21 mouse cellular contexts compared by ENCODE assay signal in the genomic region with DNA sequence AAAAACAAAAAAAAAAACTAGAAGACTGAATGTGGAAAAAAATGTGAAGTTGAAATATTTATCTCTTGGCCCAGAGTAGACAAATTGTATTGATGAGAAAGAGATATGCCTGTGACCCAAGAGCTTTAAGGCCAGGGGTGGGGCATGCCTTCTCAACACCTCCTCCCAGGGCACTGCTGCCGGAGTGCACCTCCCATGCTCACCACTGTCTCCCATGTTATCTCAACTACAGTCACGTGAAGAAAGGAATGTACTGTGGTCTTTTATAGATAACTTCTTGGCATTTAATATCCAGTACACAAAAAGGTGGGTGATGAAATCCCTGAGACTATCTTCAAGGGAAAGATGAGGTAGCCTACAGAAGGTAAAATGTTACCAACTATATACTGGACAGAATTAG.
DNase-seq lines count a peak whose midpoint lies in the region; ATAC-seq and TF ChIP-seq lines count a peak whose summit lies in the region.
"Had no signal": no experiment of that assay in that cellular context is flagged by ENCODE, and none has a peak within 500 bp of the region (broad histone marks: within the 10 kb centered on the region; RNA-seq: fewer than 3 reads in every experiment).

No protein-coding gene starts in this region.

- peaks cover 37% of the 10 kb centered on the region for H3K4me1 ChIP-seq in heart, postnatal 0 days (ENCODE audit: control insufficient read depth, insufficient read depth)
- H3K4me1 ChIP-seq in heart, embryonic 11.5 days (ENCODE audit: control insufficient read depth, insufficient read depth, low read length) = peaks cover 20% of the 10 kb centered on the region
- peaks cover 9% of the 10 kb centered on the region for H3K4me1 ChIP-seq in liver, embryonic 15.5 days (replicated peaks)
- no peaks in the 10 kb centered on the region for H3K4me1 ChIP-seq in hindbrain, embryonic 11.5 days (replicated peaks; ENCODE audit: control insufficient read depth, insufficient read depth, low read length)
- H3K4me1 ChIP-seq: forebrain, embryonic 12.5 days; hindbrain, embryonic 13.5 days; midbrain, embryonic 12.5 days; neural tube, embryonic 13.5 days had no signal

- no peak overlapping the region for H3K4me3 ChIP-seq in heart, postnatal 0 days (ENCODE audit: low read depth, low read length)
- no peak overlapping the region for H3K4me3 ChIP-seq in heart, embryonic 11.5 days (ENCODE audit: low read depth, low read length)
- H3K4me3 ChIP-seq in liver, embryonic 15.5 days (replicated peaks) = no peak overlapping the region
- H3K4me3 ChIP-seq in hindbrain, embryonic 11.5 days (ENCODE audit: low read depth, low read length) = no peak overlapping the region
- H3K4me3 ChIP-seq: forebrain, embryonic 12.5 days; hindbrain, embryonic 13.5 days; midbrain, embryonic 12.5 days; neural tube, embryonic 13.5 days had no signal

- no peak for TF ChIP-seq EP300 in heart, postnatal 0 days (IDR thresholded peaks at IDR 0.05; ENCODE audit: low read depth)

- no peaks in the 10 kb centered on the region for H3K9me3 ChIP-seq in heart, postnatal 0 days (replicated peaks; ENCODE audit: control insufficient read depth, low read length)
- H3K9me3 ChIP-seq in heart, embryonic 11.5 days (replicated peaks; ENCODE audit: control insufficient read depth, low read length) = no peaks in the 10 kb centered on the region
- H3K9me3 ChIP-seq in liver, embryonic 15.5 days (replicated peaks) = no peaks in the 10 kb centered on the region
- H3K9me3 ChIP-seq in hindbrain, embryonic 11.5 days (ENCODE audit: control insufficient read depth, low read length) = no peaks in the 10 kb centered on the region
- H3K9me3 ChIP-seq: forebrain, embryonic 12.5 days; hindbrain, embryonic 13.5 days; midbrain, embryonic 12.5 days; neural tube, embryonic 13.5 days had no signal

- no peaks in the 10 kb centered on the region for H3K27me3 ChIP-seq in heart, postnatal 0 days (ENCODE audit: control insufficient read depth, insufficient read depth, low read length)
- no peaks in the 10 kb centered on the region for H3K27me3 ChIP-seq in heart, embryonic 11.5 days (ENCODE audit: control insufficient read depth, insufficient read depth, low read length)
- no peaks in the 10 kb centered on the region for H3K27me3 ChIP-seq in liver, embryonic 15.5 days
- H3K27me3 ChIP-seq in hindbrain, embryonic 11.5 days (ENCODE audit: control insufficient read depth, insufficient read depth, low read length) = no peaks in the 10 kb centered on the region
- H3K27me3 ChIP-seq: forebrain, embryonic 12.5 days; hindbrain, embryonic 13.5 days; midbrain, embryonic 12.5 days; neural tube, embryonic 13.5 days had no signal

- peaks cover 12% of the 10 kb centered on the region for H3K36me3 ChIP-seq in heart, postnatal 0 days (replicated peaks; ENCODE audit: control insufficient read depth, insufficient read depth, low read length)
- no peaks in the 10 kb centered on the region for H3K36me3 ChIP-seq in heart, embryonic 11.5 days (ENCODE audit: control insufficient read depth, insufficient read depth, low read length)
- H3K36me3 ChIP-seq in liver, embryonic 15.5 days (replicated peaks) = no peaks in the 10 kb centered on the region
- no peaks in the 10 kb centered on the region for H3K36me3 ChIP-seq in hindbrain, embryonic 11.5 days (ENCODE audit: control insufficient read depth, insufficient read depth, low read length)
- H3K36me3 ChIP-seq: forebrain, embryonic 12.5 days; hindbrain, embryonic 13.5 days; midbrain, embryonic 12.5 days; neural tube, embryonic 13.5 days had no signal

- H3K4me2 ChIP-seq in heart, postnatal 0 days (ENCODE audit: low read depth, low read length) = 0 out of 2 replicates have a peak overlapping the region, but pooled peaks have one; percentile 0
- H3K4me2 ChIP-seq in heart, embryonic 11.5 days = no peak overlapping the region
- H3K4me2 ChIP-seq in liver, embryonic 15.5 days = no peak overlapping the region
- no peak overlapping the region for H3K4me2 ChIP-seq in hindbrain, embryonic 11.5 days (replicated peaks; ENCODE audit: low read depth, low read length)
- H3K4me2 ChIP-seq: forebrain, embryonic 12.5 days; hindbrain, embryonic 13.5 days; midbrain, embryonic 12.5 days; neural tube, embryonic 13.5 days had no signal

- 13% methylated on average over 2 of the region's 2 CpGs for WGBS in heart, postnatal 0 days
- WGBS in heart, embryonic 11.5 days (ENCODE audit: insufficient replicate concordance) = 20% methylated on average over 2 of the region's 2 CpGs
- WGBS in liver, embryonic 15.5 days (ENCODE audit: insufficient replicate concordance) = 9% methylated on average over 2 of the region's 2 CpGs
- 66% methylated on average over 2 of the region's 2 CpGs for WGBS in hindbrain, embryonic 11.5 days

- DNase-seq in heart, postnatal 0 days (ENCODE audit: low spot score) = no peak
- DNase-seq in layer of hippocampus, postnatal 10 days (ENCODE audit: low spot score in 2 of 2) = no peak
- no peak for DNase-seq in hindbrain, embryonic 11.5 days (ENCODE audit: low spot score)
- DNase-seq: adrenal gland, postnatal 14 days; cerebellum, adult 18-20 months; cerebellum, postnatal 36 days; gastrocnemius, postnatal 25 days; kidney, postnatal 36 days; layer of hippocampus, adult 9-11 months; lung, adult 2 months; right cerebral cortex, adult 18-20 months; thymus, postnatal 25 days had no signal

- H3K9ac ChIP-seq in heart, postnatal 0 days (replicated peaks; ENCODE audit: low read depth, low read length) = no peak overlapping the region
- H3K9ac ChIP-seq in heart, embryonic 11.5 days (ENCODE audit: low read depth, low read length) = no peak overlapping the region
- H3K9ac ChIP-seq in liver, embryonic 15.5 days = no peak overlapping the region
- H3K9ac ChIP-seq in hindbrain, embryonic 11.5 days (ENCODE audit: low read depth, low read length) = no peak overlapping the region
- H3K9ac ChIP-seq: forebrain, embryonic 12.5 days; hindbrain, embryonic 13.5 days; midbrain, embryonic 12.5 days; neural tube, embryonic 13.5 days had no signal

- TF ChIP-seq CTCF in heart, postnatal 0 days (IDR thresholded peaks at IDR 0.05; ENCODE audit: low read depth) = no peak

- no peak for ATAC-seq in heart, postnatal 0 days (ENCODE audit: insufficient read depth, low read depth)
- no peak for ATAC-seq in heart, embryonic 11.5 days (replicated peaks; ENCODE audit: insufficient number of reproducible peaks, low FRiP score, low TSS enrichment)
- peak; percentile 73 for ATAC-seq in erythroblast, adult 5-6 weeks (replicated peaks; ENCODE audit: low FRiP score, poor library complexity, severe bottlenecking)
- ATAC-seq in liver, embryonic 15.5 days (ENCODE audit: insufficient read depth) = peak; percentile 94
- no peak for ATAC-seq in CD4-positive, CD25-positive, alpha-beta regulatory T cell, adult 4 months
- no peak for ATAC-seq in hindbrain, embryonic 11.5 days (ENCODE audit: low FRiP score)

- H3K27ac ChIP-seq in heart, postnatal 0 days (ENCODE audit: low read depth) = peak overlapping the region; percentile 39; the same call in 1 of the 2 replicates
- H3K27ac ChIP-seq in heart, embryonic 11.5 days (ENCODE audit: low read depth, low read length) = no peak overlapping the region
- H3K27ac ChIP-seq in liver, embryonic 15.5 days (replicated peaks) = no peak overlapping the region
- H3K27ac ChIP-seq in hindbrain, embryonic 11.5 days (ENCODE audit: low read depth, low read length) = no peak overlapping the region
- H3K27ac ChIP-seq: forebrain, embryonic 12.5 days; hindbrain, embryonic 13.5 days; macrophage; midbrain, embryonic 12.5 days; neural tube, embryonic 13.5 days had no signal

Comparison
In these comparisons a context has a peak if more than half of its experiments do, and no peak if none do; other contexts are left out.
1. ATAC-seq: peak in erythroblast, adult 5-6 weeks (single experiment) and liver, embryonic 15.5 days (single experiment); none in heart, postnatal 0 days (single experiment), heart, embryonic 11.5 days (single experiment), CD4-positive, CD25-positive, alpha-beta regulatory T cell, adult 4 months (single experiment) and hindbrain, embryonic 11.5 days (single experiment).